Mouse (Mus musculus): Measurements from ENCODE around the gene Adamts9.

The Adamts9 gene

DNA sequence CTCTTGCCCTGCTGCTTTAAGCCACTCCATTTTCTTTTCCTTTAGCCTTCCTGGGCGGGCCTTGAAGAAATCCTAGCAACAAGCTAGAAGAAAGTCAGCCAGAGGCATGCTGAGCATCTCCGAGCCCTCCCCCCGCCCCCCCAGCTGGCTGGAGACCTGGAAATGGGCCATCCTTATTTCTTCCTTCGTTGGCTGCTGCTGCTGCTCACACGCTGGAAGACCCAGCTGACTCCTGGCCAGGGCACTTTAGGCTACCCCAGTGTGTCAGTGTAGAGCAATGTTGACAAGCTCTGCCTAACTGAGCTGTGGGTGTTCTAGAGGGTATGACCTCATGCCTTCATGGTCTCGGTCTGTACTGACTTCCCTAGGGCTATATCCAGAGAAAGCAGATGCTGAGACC is 140.1 kb downstream of the Adamts9 start:
- DNase-seq, result peak; percentile 63

DNA sequence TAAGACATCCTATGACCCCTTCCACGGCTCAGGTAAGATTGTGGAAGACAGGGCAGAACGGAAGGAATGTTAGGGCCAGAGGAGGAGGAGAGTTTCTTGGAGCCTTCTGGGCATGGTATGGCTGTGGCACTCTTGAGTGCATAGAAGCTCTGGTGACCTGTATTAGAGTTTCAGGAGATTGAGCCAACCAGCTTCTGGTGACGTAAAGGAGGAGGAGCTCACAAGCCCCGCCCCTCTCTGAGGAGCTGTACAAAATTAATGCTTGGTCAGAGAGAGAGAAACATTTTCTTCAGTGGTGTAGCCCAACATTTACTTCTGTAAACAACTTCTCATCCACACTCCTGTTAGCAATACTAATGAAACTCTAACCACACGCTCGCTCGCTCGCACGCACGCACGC is 140.9 kb downstream of the Adamts9 start:
- DNase-seq, result no peak

DNA sequence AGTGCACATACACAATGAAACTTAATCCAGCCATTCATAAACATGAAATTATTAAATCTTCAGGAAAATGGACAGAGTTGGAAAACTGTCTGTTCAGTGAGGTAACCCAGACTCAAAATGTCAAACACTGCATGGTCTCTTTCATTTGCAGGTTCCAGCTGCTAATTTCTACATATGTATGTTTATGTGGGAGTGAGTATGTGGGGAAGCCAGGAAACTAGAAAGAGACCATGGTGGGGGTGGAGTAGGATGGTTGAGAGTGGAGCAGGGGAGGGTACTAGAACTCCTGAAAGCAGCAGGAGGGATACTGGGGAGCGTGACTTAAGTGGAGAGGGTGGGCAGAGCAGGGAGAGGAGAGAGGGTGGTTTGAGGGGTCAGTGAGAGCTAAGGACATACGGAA is 141.8 kb downstream of the Adamts9 start:
- DNase-seq, result no peak

DNA sequence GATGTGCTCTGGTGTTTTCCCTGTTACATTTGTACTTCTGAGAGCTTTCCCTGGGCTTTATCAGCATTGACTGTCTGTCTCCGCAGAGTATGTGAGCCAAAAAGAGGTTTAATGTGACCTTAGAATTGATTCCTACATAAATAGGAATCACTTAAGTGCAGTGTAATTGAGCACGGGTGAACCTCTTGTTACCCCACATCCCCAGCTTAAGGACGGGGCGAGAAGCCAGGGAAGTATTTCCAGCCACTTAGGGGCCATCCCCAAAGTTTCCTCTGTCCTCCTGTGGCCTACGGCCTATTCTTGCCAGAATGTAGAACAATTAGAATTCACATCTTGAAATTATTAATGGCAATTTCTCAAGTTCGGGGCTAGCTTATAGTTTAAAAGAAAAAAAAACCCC is 149.5 kb downstream of the Adamts9 start:
- DNase-seq, result no peak

DNA sequence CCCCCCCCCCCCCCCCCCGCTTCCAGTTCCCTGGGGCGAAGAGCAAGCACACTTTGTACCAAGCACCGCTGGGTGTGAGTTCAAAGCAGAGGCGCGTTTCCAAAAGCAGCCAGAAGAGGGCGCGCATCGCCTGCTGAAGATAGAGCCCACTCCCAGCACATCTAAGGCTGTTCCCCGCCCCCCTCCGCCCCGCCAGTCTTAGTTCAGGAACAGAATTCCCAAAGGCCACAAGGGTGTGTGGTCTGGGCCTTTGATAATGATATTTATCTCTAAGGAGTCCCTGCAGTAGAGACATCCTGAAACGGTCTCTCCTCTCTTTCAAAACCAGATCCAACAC is 155.9 kb downstream of the Adamts9 start:
- peak; percentile 96 for DNase-seq

DNA sequence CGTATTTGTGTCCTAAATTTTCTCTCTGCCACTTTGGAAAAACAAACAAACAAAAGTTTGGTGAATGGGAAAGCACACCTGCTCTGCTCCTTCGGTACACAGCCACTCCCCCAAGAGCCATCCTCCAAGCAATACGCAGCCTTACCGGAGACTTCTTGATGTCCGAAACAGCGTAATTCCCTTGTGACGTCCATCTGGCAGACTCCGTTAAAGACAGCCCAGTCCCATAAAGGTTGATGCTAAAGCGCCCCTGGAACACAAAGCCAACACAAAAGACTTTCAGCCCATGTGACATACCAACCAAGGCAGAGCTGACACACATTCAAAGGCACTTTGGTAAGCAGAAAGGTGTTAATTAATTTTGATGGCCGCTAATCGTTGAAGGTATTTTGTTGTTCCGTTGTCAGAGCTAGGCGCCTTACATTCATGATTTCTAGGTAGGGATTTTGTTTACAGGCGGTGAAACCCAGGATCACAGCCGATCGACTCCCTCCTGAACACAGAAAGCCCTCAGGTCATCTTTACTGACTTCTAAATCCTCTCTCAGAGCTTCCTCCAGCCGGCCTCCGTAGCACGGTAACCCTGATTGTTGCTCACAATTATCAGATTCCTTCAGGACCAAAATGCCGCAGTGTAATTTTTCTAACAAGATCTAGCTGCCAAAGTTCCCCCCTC is 156.5 kb downstream of the Adamts9 start:
- DNase-seq, result no peak

DNA sequence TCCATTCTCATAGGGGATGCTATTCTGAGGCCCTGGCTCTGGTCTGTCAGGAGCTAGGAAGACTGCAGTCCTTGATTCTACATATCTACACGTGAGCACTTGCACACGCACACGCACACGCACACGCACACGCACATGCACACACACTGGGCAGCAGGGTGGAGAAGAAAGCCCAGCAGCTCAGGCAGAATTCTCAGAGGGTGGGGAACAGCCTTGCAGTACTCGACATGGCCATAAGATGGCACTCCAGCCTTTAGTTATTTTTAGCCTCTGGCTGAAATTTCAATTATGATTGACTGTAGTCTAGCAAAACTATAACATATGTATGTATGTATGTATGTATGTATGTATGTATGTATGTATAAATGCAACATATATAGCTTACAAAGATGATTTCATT is 158.5 kb downstream of the Adamts9 start:
- peak; percentile 74 for DNase-seq

DNA sequence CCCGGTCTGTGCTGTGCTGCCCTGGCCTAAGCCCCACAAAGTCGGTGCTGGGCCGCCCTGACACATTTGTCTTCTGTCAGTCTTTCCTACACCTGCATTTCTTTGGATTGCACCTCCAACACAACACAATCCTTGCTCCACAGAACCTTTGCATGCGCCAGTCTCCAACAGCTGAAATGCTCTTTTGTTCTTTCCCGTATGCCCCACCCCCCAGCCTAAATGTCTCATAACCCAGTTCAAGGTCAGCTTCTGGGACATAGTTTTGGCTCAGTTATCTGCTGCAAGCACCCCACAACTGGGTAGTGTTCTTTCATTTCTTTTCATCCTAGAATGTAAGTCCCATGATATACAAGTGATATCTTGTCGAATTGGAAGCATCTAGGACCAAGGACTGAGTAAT is 161.8 kb downstream of the Adamts9 start:
- no peak for DNase-seq

DNA sequence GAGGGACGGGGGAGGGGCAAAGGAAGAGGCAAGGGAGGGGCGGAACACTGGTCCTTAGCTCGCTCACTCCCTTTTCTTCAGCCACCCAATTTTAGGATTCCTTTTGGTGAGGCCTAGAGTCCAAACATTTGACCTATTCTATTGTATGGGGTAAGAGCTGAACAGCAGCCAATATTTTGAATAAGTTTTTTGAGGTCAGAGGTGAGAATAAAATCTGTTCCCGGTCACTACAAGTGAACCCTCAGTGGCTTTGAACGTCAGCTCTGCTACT is 163.4 kb downstream of the Adamts9 start:
- DNase-seq, result no peak

DNA sequence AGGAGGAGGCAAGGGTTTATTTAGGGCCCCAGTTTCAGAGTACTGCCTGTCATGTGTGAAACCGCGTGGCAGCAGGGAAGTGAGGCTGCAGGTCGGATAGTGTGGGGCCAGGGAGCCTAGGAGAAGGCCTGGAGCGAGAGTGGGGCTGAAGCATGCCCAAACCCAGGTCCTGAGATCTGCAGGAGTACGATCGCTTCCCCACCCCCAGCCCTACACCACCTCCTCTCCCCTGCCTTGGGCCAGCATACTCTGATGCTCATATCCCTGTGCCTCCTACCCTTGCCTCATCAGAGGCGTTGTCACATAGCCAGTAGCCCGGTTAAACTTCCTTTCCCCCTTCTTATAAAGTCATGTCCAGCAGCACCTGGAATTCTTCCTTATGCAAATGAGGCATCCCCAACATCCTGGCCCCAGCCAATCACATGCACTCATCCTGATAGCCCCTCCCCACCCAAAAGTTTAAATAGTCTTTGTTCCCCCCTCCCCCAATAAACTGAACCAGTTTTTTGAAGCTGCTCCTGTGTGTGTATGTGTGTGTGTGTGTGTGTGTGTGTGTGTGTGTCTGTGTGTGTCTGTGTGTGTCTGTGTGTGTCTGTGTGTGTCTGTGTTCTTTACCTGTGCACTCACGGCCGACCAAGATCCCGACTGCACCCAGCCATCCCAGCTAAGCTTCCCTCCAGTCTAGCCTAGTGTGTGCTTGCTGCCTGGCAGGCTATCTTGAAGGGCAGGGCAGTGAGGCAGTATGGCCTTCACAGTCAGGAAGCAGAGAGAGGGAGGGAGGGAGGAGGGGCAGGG is 164.0 kb downstream of the Adamts9 start:
- peak; percentile 45 for DNase-seq

DNA sequence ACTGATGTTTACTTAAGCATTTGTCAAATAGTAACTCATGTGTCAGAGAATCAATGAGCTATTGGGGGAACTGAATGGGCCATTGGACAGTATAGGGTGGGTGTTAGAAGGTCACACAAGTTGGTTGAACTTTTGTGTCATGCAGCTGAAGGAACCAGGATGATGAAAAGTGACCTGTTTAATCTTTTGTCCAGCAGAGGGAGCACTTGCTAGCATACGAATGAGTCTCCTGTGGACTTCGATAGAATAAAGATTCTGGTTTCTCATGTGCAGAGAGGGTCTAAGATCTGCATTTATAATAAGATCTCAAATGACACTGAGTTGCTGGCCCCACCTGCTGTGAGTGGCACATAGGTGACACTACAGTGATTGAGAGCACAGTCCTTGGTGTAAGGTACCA is 166.9 kb downstream of the Adamts9 start:
- DNase-seq, result peak; percentile 33

DNA sequence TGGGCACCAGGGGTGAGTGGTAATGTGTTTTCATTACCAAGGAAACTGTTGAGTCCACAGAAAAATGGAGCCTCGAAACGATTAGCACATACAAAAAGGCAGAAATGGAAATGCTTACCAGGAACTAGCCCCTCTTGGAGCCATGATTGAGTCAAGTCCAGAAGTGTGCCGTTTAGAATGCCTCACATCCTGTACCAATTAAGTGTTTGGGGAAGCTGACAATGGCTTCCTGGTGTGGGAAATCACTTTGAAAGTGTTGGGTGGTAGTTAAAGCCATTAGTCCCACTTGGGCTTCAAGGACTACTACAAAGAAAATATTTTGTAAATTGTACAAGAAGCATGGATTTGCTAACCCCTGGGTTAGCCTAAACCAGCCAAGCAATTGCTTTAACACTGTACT is 180.9 kb downstream of the Adamts9 start:
- DNase-seq, result no peak

DNA sequence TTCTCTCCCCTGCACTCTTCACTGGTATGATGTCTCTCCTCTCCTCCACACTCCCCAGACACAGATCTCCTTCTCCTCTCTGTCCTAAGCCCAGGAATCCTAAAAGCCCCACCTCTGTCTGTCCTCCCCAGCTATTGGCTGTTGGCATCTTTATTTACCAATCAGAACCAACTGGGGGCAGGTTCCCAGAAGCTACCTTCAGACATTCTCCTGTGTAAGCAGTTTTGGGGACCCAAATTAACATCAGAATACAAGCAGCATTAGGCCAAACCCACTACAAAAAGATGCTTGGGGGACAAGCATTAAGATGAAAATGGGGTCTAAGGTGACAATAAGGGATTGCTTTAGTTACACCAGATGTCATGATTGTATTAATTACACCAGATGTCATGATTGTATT is 183.7 kb downstream of the Adamts9 start:
- DNase-seq, result no peak

DNA sequence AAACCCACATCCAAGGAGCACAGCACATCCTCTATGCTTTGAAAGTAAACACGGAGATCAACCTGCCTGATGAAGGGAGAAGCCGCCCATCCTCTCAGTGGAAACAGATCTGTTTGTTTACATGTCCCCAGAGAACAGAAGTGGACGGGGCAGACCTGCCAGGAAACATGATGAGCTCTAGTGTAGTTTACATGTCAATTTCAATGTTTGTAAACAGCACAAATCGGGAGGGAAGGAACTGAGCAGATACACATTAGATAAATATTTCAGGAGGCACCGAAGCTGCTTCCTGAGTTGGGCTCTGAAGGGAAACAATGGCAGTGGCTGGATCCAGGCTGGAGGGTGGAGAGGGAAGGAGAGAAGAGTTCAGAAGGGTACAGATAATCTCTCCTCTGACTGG is 187.5 kb downstream of the Adamts9 start:
- DNase-seq, result no peak

DNA sequence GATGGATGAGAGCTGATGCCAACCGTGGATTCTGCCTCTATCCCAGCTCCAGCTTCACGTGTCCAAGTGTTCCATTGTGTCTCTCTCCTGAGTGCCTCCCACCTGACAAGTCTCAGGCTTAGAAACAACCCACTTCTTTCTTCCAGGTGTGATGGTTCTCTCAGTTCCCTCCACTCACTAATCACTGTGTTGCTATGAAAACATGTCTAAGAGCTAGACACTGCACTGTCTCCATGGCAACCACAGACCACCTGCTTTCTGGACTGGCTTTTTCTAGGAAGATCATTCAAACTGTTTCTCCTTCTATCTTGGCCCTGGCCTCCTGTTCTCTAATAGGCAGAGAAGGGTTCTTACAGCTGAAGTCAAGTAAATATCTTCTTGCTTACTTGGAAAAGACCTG is 190.6 kb downstream of the Adamts9 start:
- no peak for DNase-seq

DNA sequence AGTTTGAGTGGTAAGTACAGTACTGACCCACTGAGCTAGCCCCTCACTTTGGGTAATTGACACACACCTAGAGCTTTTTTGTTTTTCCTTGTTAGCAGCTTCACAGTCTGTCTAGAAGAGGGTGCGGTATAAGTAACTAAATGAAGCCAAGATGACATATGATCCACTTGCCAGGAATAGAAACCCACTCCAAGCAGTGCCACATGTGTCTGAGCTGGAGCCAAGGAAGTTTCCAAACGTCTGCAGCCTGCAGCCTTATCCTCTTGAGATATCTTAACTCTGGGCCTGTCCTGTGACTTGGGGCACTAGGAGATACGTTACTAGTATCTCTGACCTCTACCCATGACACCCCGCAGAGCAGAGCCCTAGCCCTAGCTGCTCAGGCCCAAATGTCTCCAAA is 193.9 kb downstream of the Adamts9 start:
- no peak for DNase-seq

DNA sequence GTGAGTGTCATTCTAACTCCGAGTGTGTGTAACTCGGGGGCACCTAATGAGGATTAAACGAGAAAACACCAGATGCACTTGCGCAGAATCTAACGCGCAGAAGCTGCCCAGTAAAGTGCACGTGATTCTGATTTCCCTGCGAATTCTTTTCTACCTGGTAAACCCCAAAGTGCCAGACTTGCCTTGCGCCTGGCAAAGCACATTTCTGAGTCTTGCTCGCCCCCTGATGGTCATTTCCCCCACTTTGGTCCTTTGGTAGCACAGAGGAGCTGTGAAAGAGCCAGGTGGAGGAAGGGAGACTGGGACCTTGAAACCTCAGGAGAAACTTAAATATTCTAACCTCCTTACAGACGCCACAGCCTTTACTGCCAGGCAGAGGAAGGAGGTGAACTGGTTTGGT is 199.7 kb downstream of the Adamts9 start:
- peak; percentile 86 for DNase-seq

DNA sequence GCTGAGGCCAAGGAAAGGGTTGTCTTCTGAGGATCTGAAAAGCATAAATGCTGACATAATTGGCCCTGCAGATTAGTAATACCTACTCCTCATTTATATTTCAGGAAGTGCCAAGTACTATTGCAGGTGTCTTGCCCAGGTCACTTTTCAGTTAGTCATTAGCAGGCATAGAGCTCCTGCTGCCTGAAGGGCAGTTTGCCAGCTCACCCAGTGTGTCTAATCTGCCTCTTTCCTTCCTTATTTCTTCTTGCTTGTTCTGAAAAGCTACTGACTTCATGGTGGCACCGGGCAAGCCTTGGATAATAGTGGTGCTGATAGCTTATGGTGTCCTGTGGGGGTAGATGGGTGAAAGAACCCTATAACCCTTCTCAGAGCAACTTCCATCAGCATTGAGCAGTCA is 206.2 kb downstream of the Adamts9 start:
- DNase-seq, result peak; percentile 60

DNA sequence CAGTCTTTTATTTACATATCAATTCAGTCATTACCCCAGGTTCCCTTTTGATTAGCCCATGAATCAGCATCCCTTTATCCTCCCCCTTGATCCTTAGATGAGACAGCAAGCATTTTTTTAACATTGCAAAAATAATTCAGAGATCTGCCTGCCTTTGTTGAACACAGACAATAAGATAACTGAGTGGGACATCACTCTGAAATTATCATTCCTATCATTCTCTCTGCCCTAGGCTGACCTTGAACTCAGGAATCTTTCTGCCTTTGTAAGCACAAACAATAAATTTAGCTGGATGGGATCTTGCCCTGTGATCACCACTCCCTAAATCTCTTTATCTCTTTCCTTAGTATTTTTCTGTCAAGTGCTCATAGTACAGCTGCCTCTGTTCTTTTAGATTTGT is 209.6 kb downstream of the Adamts9 start:
- no peak for DNase-seq

DNA sequence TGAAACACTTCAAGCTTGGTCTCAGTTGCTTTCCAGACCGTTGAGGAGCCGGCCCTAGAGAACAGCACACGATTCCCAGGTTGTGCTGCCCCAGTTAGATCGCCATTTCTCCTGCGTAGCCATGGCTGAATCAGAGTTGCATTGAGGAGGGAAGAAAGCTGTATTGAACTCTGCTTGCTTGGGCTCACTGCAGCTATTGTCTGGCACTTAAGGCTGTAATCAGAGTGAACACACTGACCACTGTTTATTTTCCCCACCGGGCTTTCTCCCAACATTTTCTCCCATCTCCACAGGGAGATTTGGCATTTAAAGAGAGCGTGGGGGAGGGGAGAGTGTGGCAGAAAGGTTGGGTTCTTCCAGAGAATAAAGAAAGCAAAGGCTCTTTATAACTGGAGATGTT is 214.8 kb downstream of the Adamts9 start:
- no peak for DNase-seq

DNA sequence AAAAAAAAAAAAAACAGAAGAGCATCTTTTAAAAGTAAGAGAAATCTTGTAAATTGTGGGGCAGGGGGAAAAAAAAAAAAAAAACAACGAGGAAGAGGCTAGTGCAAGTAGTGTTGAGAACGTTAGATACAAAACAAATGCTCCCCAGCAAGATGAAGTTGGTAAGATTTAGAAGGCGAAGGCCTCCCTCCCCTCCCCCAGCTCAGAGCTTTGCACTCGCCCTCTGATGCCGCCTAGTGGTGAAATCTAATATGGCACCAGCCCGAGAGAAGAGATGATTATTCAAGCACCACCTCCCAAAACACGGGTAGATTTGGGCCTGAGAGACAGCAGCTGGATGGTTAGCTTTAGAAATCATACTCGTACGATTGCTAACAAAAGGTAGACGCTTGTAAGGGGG is 215.2 kb downstream of the Adamts9 start:
- peak; percentile 94 for DNase-seq

DNA sequence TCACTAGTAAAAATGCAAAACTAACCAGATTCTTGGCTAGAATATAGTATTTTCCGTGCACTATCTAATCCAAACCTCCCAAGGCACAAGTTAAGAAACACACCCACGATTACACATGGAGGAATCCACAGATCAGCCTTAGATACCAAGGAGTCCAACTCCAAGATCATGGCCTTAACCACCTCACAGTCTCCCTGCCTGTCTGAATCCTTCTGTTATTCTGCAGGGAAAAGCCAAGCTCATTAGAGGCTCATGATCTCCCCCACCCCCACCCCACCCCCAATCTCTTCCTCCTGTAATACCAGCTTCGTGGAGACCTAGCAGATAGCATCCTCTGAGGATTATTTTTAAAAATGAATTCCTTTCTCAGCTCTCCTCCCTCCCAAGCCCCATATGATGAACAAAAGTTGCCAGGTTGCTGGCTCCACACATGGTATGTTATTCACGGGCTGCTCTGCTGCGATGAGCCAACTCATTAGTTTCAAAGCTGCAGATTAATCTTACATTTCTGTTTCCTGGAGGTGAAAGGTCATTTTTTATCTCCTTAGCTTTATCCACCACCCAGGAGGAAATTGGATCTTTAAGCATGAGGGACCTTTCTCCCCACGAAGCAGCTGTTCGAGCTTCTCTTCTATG is 215.8 kb downstream of the Adamts9 start:
- no peak for DNase-seq

DNA sequence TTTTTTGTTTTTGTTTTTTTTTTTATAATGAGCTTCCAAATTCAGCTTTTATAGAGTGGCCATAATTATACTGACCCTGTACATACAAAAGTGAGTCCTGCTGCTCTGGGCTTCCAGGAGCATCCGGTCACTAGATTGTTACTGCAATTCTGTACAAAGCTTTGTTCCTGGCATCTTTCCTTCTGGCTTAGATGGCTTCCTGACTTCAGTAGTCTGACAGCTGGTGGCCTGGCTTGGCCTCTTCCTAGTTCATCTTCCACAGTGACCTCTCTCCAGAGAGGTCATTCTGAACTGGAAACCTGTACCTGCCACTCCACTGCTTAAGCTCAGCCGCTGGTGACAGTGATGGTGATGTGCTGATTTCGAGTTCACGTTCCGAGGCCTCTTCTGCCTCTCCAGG is 217.2 kb downstream of the Adamts9 start:
- peak; percentile 46 for DNase-seq

DNA sequence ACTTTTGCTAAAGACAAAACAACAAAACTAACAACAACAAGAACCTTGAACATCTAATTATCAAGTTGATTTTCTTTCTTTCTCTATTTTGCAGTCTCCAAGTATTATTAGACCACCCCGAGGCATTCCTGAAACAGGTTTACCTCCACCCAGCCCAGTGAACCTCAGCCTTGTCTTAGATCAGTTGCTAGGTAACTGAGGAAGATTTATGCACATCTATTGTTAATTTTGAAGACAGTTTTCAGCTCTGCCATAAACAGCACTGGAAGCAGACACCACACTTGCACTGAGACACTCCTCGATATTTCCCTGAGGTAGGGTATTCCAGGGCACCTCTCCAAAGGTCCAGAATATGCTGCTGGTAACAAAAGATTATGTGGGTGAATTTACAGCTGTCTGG is 218.9 kb downstream of the Adamts9 start:
- no peak for DNase-seq
